Mouse (Mus musculus) liver, postnatal 0 days (tissue): Measurements from ENCODE around the gene Wnt5b.

Source experiments
- CTCF ChIP-seq: sonication (generic); IDR thresholded peaks from 2 replicates; pipeline ENCODE4 v1.5.1; 2016; ENCODE audit warnings: antibody characterized with exemption, low read depth
- EP300 ChIP-seq: IDR thresholded peaks from 2 replicates; pipeline ENCODE4 v1.6.1; 2016; ENCODE audit warnings: antibody characterized with exemption, low read depth, mild to moderate bottlenecking

DNA sequence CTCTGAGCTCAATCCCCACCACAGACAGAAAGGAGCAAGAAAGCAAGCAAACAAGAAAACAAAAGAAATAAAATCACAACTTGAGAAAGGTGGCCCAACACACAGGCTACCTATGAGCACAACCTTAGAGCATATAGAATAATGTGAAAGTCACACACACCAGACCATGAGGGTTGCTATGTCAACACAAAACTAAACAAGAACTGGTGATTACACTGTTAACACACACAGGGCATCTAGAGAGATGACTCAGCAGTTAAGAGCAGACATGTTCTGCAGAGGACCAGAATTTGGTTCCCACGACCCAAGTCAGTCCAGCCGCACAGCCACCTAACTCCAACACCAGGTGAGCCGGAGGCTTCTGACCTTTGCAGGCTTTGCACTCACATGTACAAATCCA lies 141.2 kb downstream of the Wnt5b start:
- TF ChIP-seq CTCF (no peak), EP300 (no peak)
